Mouse (Mus musculus): ENCODE data around the gene Etv6. TPM values are rescaled to one million over a fixed set of nuclear protein-coding genes. Genes with fewer than 3 reads are reported as not detected.

The Etv6 gene
- polyA plus RNA-seq, 1 experiment from 2014 or later: 14.5 TPM

DNA sequence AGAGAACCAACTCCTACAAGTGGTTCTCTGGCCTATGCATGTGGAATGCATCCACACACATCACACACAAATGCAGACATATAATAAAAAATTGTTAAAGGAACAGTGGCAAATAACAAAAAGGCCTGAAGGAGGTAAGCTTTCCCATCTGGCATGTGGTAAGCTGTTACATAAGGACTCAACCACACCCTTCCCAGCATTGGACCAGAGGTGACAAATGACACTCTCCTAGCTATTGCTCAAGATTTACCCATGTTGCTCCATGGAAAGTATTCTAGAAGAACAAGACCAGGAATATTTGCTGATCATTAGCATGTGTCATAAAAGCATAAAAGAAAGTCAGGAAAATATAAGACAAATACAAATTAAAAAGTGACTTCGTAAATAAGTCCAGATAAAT is 16.7 kb upstream of the Etv6 start:
- no peak overlapping the region for H3K4me2 ChIP-seq (ENCODE audit: low read length)
- H3K36me3 ChIP-seq (ENCODE audit: control insufficient read depth, insufficient read depth, low read length): no peaks in the 10 kb centered on the region
- ATAC-seq (ENCODE audit: insufficient number of reproducible peaks, insufficient read depth, low FRiP score, low read depth): no peak
- WGBS: 84% methylated on average over 1 of the region's 1 CpGs
- H3K9me3 ChIP-seq (ENCODE audit: control insufficient read depth, low read length): no peaks in the 10 kb centered on the region
- H3K9ac ChIP-seq (ENCODE audit: low read length): no peak overlapping the region
- no peaks in the 10 kb centered on the region for H3K27me3 ChIP-seq (ENCODE audit: control insufficient read depth, insufficient read depth, low read length)
- H3K27ac ChIP-seq (replicated peaks in 1 of 2; ENCODE audit: control insufficient read depth in 1 of 2, insufficient read depth in 1 of 2, low read depth in 2 of 2, low read length in 2 of 2): no peak overlapping the region
- H3K4me3 ChIP-seq (ENCODE audit: control insufficient read depth in 1 of 2, insufficient read depth in 1 of 2, low read depth in 1 of 2, low read length in 2 of 2): no peak overlapping the region
- H3K4me1 ChIP-seq (ENCODE audit: control insufficient read depth in 2 of 2, insufficient read depth in 2 of 2, low read length in 2 of 2): peaks cover 0 to 4% of the 10 kb centered on the region in 2 experiments; a peak in 1 of 4 replicates

DNA sequence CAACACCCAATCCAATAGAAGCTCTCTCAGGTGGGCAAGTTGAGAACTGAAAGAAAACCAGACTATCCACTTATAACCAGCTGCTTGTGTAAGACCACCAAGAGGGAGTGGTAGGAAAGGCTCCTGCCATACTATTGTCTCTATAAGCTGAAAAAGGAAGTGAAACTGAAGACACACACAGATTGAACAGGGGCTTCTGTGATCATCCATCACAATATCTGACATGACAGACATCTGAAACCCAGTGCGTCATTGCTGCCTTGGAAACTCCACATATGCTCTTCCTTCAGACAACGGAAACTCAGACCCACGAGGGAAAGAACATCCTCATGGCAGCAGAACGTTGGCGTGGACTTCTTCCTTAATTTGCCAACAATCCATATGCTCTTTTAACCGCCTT is 14.7 kb upstream of the Etv6 start:
- no peak overlapping the region for H3K27ac ChIP-seq (replicated peaks in 1 of 2; ENCODE audit: control insufficient read depth in 1 of 2, insufficient read depth in 1 of 2, low read depth in 2 of 2, low read length in 2 of 2)
- H3K36me3 ChIP-seq (ENCODE audit: control insufficient read depth, insufficient read depth, low read length): no peaks in the 10 kb centered on the region
- H3K27me3 ChIP-seq (ENCODE audit: control insufficient read depth, insufficient read depth, low read length): no peaks in the 10 kb centered on the region
- H3K4me3 ChIP-seq (ENCODE audit: control insufficient read depth in 1 of 2, insufficient read depth in 1 of 2, low read depth in 1 of 2, low read length in 2 of 2): no peak overlapping the region
- no peaks in the 10 kb centered on the region for H3K9me3 ChIP-seq (ENCODE audit: control insufficient read depth, low read length)
- H3K4me1 ChIP-seq (ENCODE audit: control insufficient read depth in 2 of 2, insufficient read depth in 2 of 2, low read length in 2 of 2): 0 out of 4 replicates have a peak, but pooled peaks cover 0 to under 1% of the 10 kb centered on the region in 2 experiments
- no peak for ATAC-seq (ENCODE audit: insufficient number of reproducible peaks, insufficient read depth, low FRiP score, low read depth)
- WGBS: 74% methylated on average over 6 of the region's 6 CpGs
- H3K4me2 ChIP-seq (ENCODE audit: low read length): no peak overlapping the region
- no peak overlapping the region for H3K9ac ChIP-seq (ENCODE audit: low read length)

DNA sequence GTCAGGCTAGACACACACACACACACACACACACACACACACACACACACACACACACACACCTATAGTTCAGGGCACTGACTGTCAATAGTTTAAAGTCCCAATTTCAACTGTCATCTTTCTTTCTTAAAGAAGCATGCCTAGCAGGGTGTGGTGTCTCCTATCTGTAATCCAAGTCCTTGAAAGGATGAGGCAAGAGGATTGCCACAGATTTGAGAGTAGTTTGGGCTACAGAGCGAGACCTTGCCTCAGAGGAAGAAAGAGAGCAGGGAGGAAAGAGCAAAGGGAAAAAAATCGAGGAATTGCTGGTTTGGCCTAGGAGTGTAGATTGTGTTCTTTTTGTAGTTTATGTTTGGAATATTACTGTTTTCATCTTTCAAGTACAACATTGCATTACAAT is 9.2 kb upstream of the Etv6 start:
- Histone ChIP-seq H3K9me3 (ENCODE audit: control insufficient read depth, low read length) (no peaks in the 10 kb centered on the region), H3K27me3 (ENCODE audit: control insufficient read depth, insufficient read depth, low read length) (no peaks in the 10 kb centered on the region), H3K4me3 (ENCODE audit: control insufficient read depth in 1 of 2, insufficient read depth in 1 of 2, low read depth in 1 of 2, low read length in 2 of 2) (no peak overlapping the region), H3K4me2 (ENCODE audit: low read length) (no peak overlapping the region), H3K27ac (replicated peaks in 1 of 2; ENCODE audit: control insufficient read depth in 1 of 2, insufficient read depth in 1 of 2, low read depth in 2 of 2, low read length in 2 of 2) (no peak overlapping the region), H3K36me3 (ENCODE audit: control insufficient read depth, insufficient read depth, low read length) (no peaks in the 10 kb centered on the region), H3K4me1 (ENCODE audit: control insufficient read depth in 2 of 2, insufficient read depth in 2 of 2, low read length in 2 of 2) (no peaks in the 10 kb centered on the region), H3K9ac (ENCODE audit: low read length) (no peak overlapping the region)
- 78% methylated on average over 2 of the region's 2 CpGs for WGBS
- no peak for ATAC-seq (ENCODE audit: insufficient number of reproducible peaks, insufficient read depth, low FRiP score, low read depth)

DNA sequence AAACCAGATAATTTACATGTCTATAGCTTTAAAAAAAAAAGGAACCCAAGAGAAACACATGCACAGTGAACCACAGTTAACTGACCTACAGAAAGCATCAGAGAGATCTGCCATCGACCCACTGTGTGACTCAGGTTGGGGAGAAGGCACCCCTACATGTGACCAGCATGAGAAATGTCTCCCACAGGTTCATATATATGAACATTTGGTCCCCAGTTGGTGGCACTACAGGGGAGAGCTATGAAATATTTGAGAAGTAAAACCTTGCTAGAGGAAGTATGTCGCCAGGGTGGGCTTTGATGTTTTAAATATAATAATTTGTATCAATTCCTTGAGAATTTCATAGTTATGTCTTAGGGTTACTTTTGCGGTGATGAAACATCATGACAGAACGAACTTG is 8.5 kb upstream of the Etv6 start:
- no peak for ATAC-seq (ENCODE audit: insufficient number of reproducible peaks, insufficient read depth, low FRiP score, low read depth)
- H3K9me3 ChIP-seq (ENCODE audit: control insufficient read depth, low read length): no peaks in the 10 kb centered on the region
- H3K4me1 ChIP-seq (ENCODE audit: control insufficient read depth in 2 of 2, insufficient read depth in 2 of 2, low read length in 2 of 2): no peaks in the 10 kb centered on the region
- H3K27me3 ChIP-seq (ENCODE audit: control insufficient read depth, insufficient read depth, low read length): no peaks in the 10 kb centered on the region
- no peak overlapping the region for H3K4me2 ChIP-seq (ENCODE audit: low read length)
- no peak overlapping the region for H3K27ac ChIP-seq (replicated peaks in 1 of 2; ENCODE audit: control insufficient read depth in 1 of 2, insufficient read depth in 1 of 2, low read depth in 2 of 2, low read length in 2 of 2)
- no peak overlapping the region for H3K9ac ChIP-seq (ENCODE audit: low read length)
- 88% methylated on average over 4 of the region's 4 CpGs for WGBS
- no peaks in the 10 kb centered on the region for H3K36me3 ChIP-seq (ENCODE audit: control insufficient read depth, insufficient read depth, low read length)
- no peak overlapping the region for H3K4me3 ChIP-seq (ENCODE audit: control insufficient read depth in 1 of 2, insufficient read depth in 1 of 2, low read depth in 1 of 2, low read length in 2 of 2)

DNA sequence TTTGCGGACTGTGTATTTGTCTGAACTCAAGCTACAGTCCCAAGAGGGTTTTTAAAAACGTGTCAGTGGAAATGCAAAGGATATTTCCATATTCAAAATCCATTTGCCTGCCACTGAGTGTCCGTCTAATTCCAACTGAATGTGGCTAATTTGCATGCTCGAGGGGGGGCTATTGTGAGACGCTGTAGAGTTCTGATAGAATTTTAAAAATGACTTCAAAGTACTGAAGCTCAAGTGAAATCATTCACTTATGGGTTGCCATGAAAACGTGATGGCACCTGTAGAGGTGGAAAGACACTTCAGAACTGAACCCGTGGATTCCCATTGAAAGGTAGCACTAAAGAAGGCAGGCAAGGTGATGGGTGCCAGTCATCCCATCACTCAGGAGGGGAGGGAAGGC is 3.0 kb upstream of the Etv6 start:
- no peak for ATAC-seq (ENCODE audit: insufficient number of reproducible peaks, insufficient read depth, low FRiP score, low read depth)
- H3K9ac ChIP-seq (ENCODE audit: low read length): no peak overlapping the region
- no peaks in the 10 kb centered on the region for H3K9me3 ChIP-seq (ENCODE audit: control insufficient read depth, low read length)
- 29% methylated on average over 7 of the region's 7 CpGs for WGBS
- peaks cover 7 to 9% of the 10 kb centered on the region in 2 experiments for H3K4me1 ChIP-seq (ENCODE audit: control insufficient read depth in 2 of 2, insufficient read depth in 2 of 2, low read length in 2 of 2)
- H3K36me3 ChIP-seq (ENCODE audit: control insufficient read depth, insufficient read depth, low read length): no peaks in the 10 kb centered on the region
- no peak overlapping the region for H3K4me3 ChIP-seq (ENCODE audit: control insufficient read depth in 1 of 2, insufficient read depth in 1 of 2, low read depth in 1 of 2, low read length in 2 of 2)
- H3K4me2 ChIP-seq (ENCODE audit: low read length): no peak overlapping the region
- no peak overlapping the region for H3K27ac ChIP-seq (replicated peaks in 1 of 2; ENCODE audit: control insufficient read depth in 1 of 2, insufficient read depth in 1 of 2, low read depth in 2 of 2, low read length in 2 of 2)
- H3K27me3 ChIP-seq (ENCODE audit: control insufficient read depth, insufficient read depth, low read length): no peaks in the 10 kb centered on the region

DNA sequence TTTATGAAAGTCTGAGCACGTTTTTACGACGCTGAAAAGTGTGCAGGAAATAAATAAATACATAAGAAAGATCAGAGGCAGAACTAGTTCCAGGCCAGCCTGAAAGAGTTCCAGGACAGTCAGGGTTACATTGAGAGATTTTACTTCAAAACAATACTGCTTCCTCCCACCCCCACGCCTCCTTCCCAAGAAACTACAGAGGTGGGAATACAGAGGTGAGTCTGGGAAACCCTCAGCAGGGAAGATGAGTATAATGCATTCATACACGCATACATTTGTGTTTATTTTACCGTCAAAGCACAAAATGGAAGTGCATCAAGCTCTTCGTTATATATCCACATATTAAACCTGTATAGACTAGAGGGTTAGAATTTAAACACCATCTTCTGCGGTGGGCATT is 1.1 kb upstream of the Etv6 start:
- Histone ChIP-seq H3K27me3 (ENCODE audit: control insufficient read depth, insufficient read depth, low read length) (no peaks in the 10 kb centered on the region), H3K9ac (ENCODE audit: low read length) (peak overlapping the region; percentile 83), H3K4me1 (ENCODE audit: control insufficient read depth in 2 of 2, insufficient read depth in 2 of 2, low read length in 2 of 2) (peaks cover 19 to 27% of the 10 kb centered on the region in 2 experiments), H3K4me3 (ENCODE audit: control insufficient read depth in 1 of 2, insufficient read depth in 1 of 2, low read depth in 1 of 2, low read length in 2 of 2) (peak overlapping the region; percentile 81 to 85), H3K36me3 (ENCODE audit: control insufficient read depth, insufficient read depth, low read length) (no peaks in the 10 kb centered on the region), H3K9me3 (ENCODE audit: control insufficient read depth, low read length) (no peaks in the 10 kb centered on the region), H3K27ac (replicated peaks in 1 of 2; ENCODE audit: control insufficient read depth in 1 of 2, insufficient read depth in 1 of 2, low read depth in 2 of 2, low read length in 2 of 2) (peak overlapping the region; percentile 99 to 100), H3K4me2 (ENCODE audit: low read length) (peak overlapping the region; percentile 75)
- 2% methylated on average over 8 of the region's 8 CpGs for WGBS
- ATAC-seq (ENCODE audit: insufficient number of reproducible peaks, insufficient read depth, low FRiP score, low read depth): no peak

DNA sequence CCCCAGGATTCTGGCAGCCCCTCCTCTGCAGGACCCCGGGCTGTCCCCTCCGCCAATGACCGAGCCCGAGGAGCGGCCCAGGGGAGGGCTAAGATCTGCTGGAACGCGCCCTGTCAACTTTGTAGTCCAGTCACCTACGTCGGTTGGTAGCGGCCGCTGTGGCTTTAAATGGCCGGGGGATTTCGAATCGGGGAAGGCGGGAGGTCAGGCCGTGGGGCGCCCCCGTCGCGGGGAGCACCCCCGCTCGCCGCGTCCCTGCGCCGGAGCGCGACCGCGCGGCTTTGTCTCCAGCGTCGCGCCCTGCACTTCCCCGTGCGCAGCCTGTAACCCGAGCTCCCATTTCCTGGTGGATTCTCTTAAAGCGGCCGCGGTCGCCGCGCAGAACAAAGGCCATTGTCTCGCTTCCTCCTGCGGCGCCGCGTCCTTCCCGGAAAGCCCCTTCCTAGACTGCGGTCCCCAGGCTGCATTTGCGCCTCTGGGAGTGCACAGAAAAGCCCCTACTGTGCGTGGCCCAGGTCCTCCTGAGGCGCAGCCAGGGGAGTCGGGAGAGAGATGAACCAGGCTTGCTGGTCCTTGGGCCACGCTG is 503 bp upstream of the Etv6 start:
- Histone ChIP-seq H3K9ac (ENCODE audit: low read length) (peak overlapping the region; percentile 83), H3K4me2 (ENCODE audit: low read length) (peak overlapping the region; percentile 75), H3K36me3 (ENCODE audit: control insufficient read depth, insufficient read depth, low read length) (no peaks in the 10 kb centered on the region), H3K27me3 (ENCODE audit: control insufficient read depth, insufficient read depth, low read length) (no peaks in the 10 kb centered on the region), H3K9me3 (ENCODE audit: control insufficient read depth, low read length) (no peaks in the 10 kb centered on the region), H3K4me1 (ENCODE audit: control insufficient read depth in 2 of 2, insufficient read depth in 2 of 2, low read length in 2 of 2) (peaks cover 20 to 28% of the 10 kb centered on the region in 2 experiments), H3K27ac (replicated peaks in 1 of 2; ENCODE audit: control insufficient read depth in 1 of 2, insufficient read depth in 1 of 2, low read depth in 2 of 2, low read length in 2 of 2) (peak overlapping the region; percentile 99 to 100), H3K4me3 (ENCODE audit: control insufficient read depth in 1 of 2, insufficient read depth in 1 of 2, low read depth in 1 of 2, low read length in 2 of 2) (peak overlapping the region; percentile 81 to 85)
- under 1% methylated on average over 55 of the region's 55 CpGs for WGBS
- ATAC-seq (ENCODE audit: insufficient number of reproducible peaks, insufficient read depth, low FRiP score, low read depth): peak; percentile 91

DNA sequence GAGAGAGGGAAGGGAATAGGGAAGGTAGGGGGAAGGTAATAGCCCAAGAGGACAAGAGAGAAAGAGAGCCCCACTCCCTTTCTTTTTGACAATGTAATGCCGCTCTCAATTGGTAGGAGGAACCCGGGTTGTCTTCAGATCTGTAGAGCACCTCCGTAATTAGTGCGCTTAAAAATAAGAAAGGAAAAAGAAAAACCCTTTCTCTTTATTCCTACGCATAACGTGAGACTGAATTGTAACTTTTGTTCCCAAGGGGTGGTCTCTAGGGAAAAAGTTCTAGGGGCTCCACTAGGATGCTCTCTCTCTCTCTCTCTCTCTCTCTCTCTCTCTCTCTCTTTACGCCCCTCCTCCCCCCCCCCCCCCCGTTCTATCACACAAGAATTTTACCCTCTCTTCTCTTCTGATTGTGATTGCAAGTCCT is 1.0 kb downstream of the Etv6 start:
- 0% methylated on average over 8 of the region's 8 CpGs for WGBS
- H3K4me3 ChIP-seq (ENCODE audit: control insufficient read depth in 1 of 2, insufficient read depth in 1 of 2, low read depth in 1 of 2, low read length in 2 of 2): peak overlapping the region; percentile 81 to 85
- ATAC-seq (ENCODE audit: insufficient number of reproducible peaks, insufficient read depth, low FRiP score, low read depth): no peak

More for the DNA sequence above, 1.0 kb downstream of the Etv6 start:
- no peaks in the 10 kb centered on the region for H3K9me3 ChIP-seq (ENCODE audit: control insufficient read depth, low read length)
- H3K4me1 ChIP-seq (ENCODE audit: control insufficient read depth in 2 of 2, insufficient read depth in 2 of 2, low read length in 2 of 2): peaks cover 27 to 42% of the 10 kb centered on the region in 2 experiments
- H3K4me2 ChIP-seq (ENCODE audit: low read length): peak overlapping the region; percentile 75
- H3K27ac ChIP-seq (replicated peaks in 1 of 2; ENCODE audit: control insufficient read depth in 1 of 2, insufficient read depth in 1 of 2, low read depth in 2 of 2, low read length in 2 of 2): peak overlapping the region; percentile 99 to 100
- no peaks in the 10 kb centered on the region for H3K27me3 ChIP-seq (ENCODE audit: control insufficient read depth, insufficient read depth, low read length)
- H3K36me3 ChIP-seq (ENCODE audit: control insufficient read depth, insufficient read depth, low read length): no peaks in the 10 kb centered on the region
- peak overlapping the region; percentile 83 for H3K9ac ChIP-seq (ENCODE audit: low read length)

Measured in heart, embryonic 14.5 days (tissue).